Mouse (Mus musculus) small intestine, adult 2 months (tissue): ENCODE measurements around the gene Psrc1.

Experiments
- CTCF ChIP-seq: fragments of 200-500 bp; IDR thresholded peaks from 2 replicates; pipeline ENCODE4 v1.5.1; 2012; ENCODE audit warnings: low read depth, mild to moderate bottlenecking, control low read depth, inconsistent platforms, low read length, moderate library complexity, mixed read lengths; ENCODE audit not compliant: insufficient replicate concordance, insufficient read length; ENCODE audit errors: extremely low read depth
- POLR2A ChIP-seq: fragments of 200-500 bp; IDR thresholded peaks from 2 replicates; pipeline ENCODE4 v1.6.1; 2012; ENCODE audit warnings: low read depth, mild to moderate bottlenecking, control low read depth, inconsistent platforms, low read length, moderate library complexity

DNA sequence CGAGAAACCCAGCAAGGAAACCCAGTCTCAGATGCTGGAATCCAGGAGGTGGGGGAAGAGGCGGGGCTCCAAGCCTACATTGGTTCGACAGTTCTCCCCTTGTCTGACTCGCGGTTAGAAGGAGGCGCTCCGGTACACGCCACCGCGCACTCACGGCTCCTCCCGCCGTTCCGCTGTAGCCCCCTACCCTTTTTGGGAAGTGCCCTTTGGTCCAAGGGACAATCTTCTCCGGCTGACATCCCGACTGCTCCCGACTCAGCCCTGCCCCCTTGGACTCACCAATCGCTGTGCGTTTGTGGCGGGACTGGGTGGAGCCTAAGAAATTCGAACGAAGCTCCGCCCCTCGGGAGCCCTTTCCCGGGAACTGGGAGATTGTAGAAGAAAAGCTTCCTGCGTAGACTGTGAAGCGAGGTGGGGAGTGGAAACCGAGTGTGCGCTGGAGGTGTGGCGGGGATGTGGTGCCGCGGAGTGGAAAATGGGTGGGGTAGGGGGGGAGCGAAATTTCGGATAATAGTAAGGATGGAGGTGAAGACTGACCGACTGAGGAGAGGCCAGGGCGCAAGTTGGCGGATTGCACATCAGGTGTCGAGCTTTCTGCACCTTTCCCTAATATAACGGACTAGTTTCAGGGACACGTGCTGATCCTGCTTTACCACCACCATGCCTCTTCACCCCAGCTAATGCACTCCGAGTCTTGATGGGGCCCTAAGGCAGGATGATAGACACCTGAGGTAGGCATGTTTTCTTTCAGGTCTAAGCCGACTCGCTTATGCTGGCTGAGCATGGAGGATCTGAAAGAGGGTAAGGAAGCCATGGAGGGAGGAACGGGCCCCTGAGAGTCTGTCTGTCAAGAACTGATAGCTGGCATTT is at the start of gene Psrc1:
- TF ChIP-seq CTCF (no peak), POLR2A (peak; percentile 42; the same call in 1 of the 2 replicates)
